Mouse (Mus musculus) kidney, embryonic 16.5 days (tissue): ENCODE data around the gene Tmem30b. TPM values are rescaled to one million over a fixed set of nuclear protein-coding genes. Genes with fewer than 3 reads are reported as not detected.
A peak's percentile ranks its signal among the peaks of the same experiment; 100 is the strongest.

ENCODE experiments used
- ATAC-seq: fragments of 200-750 bp; cut with Nextera tagmentation; 2 replicates; pipeline ENCODE4 v1.8.0; 2017; ENCODE audit warnings: moderate TSS enrichment; ENCODE audit not compliant: low FRiP score, low TSS enrichment
- H3K27ac ChIP-seq: fragments of 300-500 bp; sonication (generic); 2 replicates; pipeline ENCODE4 v1.5.1; 2014; ENCODE audit warnings: low read length
- H3K27me3 ChIP-seq: fragments of 300-500 bp; sonication (generic); 2 replicates; pipeline ENCODE4 v1.6.1; 2014; ENCODE audit warnings: low read length, control low read depth, mixed read lengths; ENCODE audit not compliant: insufficient read depth
- H3K36me3 ChIP-seq: fragments of 300-500 bp; sonication (generic); 2 replicates; pipeline ENCODE4 v1.6.1; 2014; ENCODE audit warnings: low read length, control low read depth, mixed read lengths; ENCODE audit not compliant: insufficient read depth
- H3K4me1 ChIP-seq: fragments of 300-500 bp; sonication (generic); 2 replicates; pipeline ENCODE4 v1.6.1; 2014; ENCODE audit warnings: low read length, control low read depth, mixed read lengths; ENCODE audit not compliant: insufficient read depth
- H3K4me2 ChIP-seq: fragments of 300-500 bp; sonication (generic); replicated peaks from 2 replicates; pipeline ENCODE4 v1.6.1; 2014; ENCODE audit warnings: low read depth, low read length
- H3K4me3 ChIP-seq: fragments of 300-500 bp; sonication (generic); 2 replicates; pipeline ENCODE4 v1.5.1; 2014; ENCODE audit warnings: mild to moderate bottlenecking, low read length
- H3K9ac ChIP-seq: fragments of 300-500 bp; sonication (generic); replicated peaks from 2 replicates; pipeline ENCODE4 v1.6.1; 2014; ENCODE audit warnings: low read length
- H3K9me3 ChIP-seq: fragments of 300-500 bp; sonication (generic); 2 replicates; pipeline ENCODE4 v1.6.1; 2016; ENCODE audit warnings: low read length, control low read depth
- WGBS: fragments of 180-500 bp; shearing (Covaris S2); extraction: QIAGEN DNeasy Blood & Tissue Kit; methylation state at CpG from one replicate; pipeline ENCODE4 v1.1.7; 2014; 5-methylcytosine and 5-hydroxymethylcytosine counted together
- polyA plus RNA-seq: library from polyadenylated mRNA; unstranded; fragments of >200 nt; fragmentation: Nextera tagmentation; extraction: Ambion mirVana; gene quantifications from 2 replicates; pipeline ENCODE4 v1.2.1, GENCODE M21; 2015

Tmem30b gene
- polyA plus RNA-seq, 1 experiment from 2014 or later: 12.7 TPM

- under 1% methylated on average over 59 of the region's 61 CpGs for WGBS
- H3K27me3 ChIP-seq: peaks cover 25% of the 10 kb centered on the region
- H3K4me3 ChIP-seq: peak within 1 kb of the TSS; percentile 80
- H3K9ac ChIP-seq: peak within 1 kb of the TSS; percentile 90
- peak within 1 kb of the TSS; percentile 85 for H3K4me2 ChIP-seq
- H3K4me1 ChIP-seq: peaks cover 12% of the 10 kb centered on the region
- no peaks in the 10 kb centered on the region for H3K9me3 ChIP-seq
- H3K27ac ChIP-seq: peak within 1 kb of the TSS; percentile 79
- peak; percentile 96 for ATAC-seq
- no peaks in the 10 kb centered on the region for H3K36me3 ChIP-seq
These were observed 38.5 kb upstream of the Tmem30b start, which contains the start of gene Prkch for GRCm38 (mm10) chr12:73584610-73585240. Gene Prkch, plus strand, starts transcription at chr12:73584796.

GRCm38 (mm10) chr12:73583813-73584609 lies 37.8 kb upstream of the Tmem30b start:
- Histone ChIP-seq H3K4me3 (peak overlapping the region; percentile 80), H3K36me3 (no peaks in the 10 kb centered on the region), H3K9ac (peak overlapping the region; percentile 90), H3K9me3 (no peaks in the 10 kb centered on the region), H3K4me1 (peaks cover 12% of the 10 kb centered on the region), H3K27ac (peak overlapping the region; percentile 65), H3K4me2 (peak overlapping the region; percentile 85), H3K27me3 (peaks cover 25% of the 10 kb centered on the region)
- WGBS: 7% methylated on average over 33 of the region's 33 CpGs
- ATAC-seq: peak; percentile 65

- WGBS: 64% methylated on average over 9 of the region's 9 CpGs
- 0 out of 2 replicates have a peak, but pooled peaks have one; percentile 20 for ATAC-seq
- H3K36me3 ChIP-seq: no peaks in the 10 kb centered on the region
- H3K4me1 ChIP-seq: peaks cover 12% of the 10 kb centered on the region
- no peak overlapping the region for H3K4me2 ChIP-seq
- H3K27ac ChIP-seq: peak overlapping the region; percentile 65
- no peaks in the 10 kb centered on the region for H3K9me3 ChIP-seq
- H3K27me3 ChIP-seq: peaks cover 20% of the 10 kb centered on the region
- H3K9ac ChIP-seq: no peak overlapping the region
- no peak overlapping the region for H3K4me3 ChIP-seq
These were observed 37.1 kb upstream of the Tmem30b start for GRCm38 (mm10) chr12:73583318-73583717.

- ATAC-seq: no peak
- Histone ChIP-seq H3K27me3 (peaks cover 6% of the 10 kb centered on the region), H3K36me3 (no peaks in the 10 kb centered on the region), H3K4me2 (no peak overlapping the region), H3K9ac (no peak overlapping the region), H3K27ac (no peak overlapping the region), H3K4me3 (no peak overlapping the region), H3K4me1 (peaks cover 12% of the 10 kb centered on the region), H3K9me3 (no peaks in the 10 kb centered on the region)
- 82% methylated on average over 7 of the region's 7 CpGs for WGBS
These were observed 34.6 kb upstream of the Tmem30b start for GRCm38 (mm10) chr12:73580811-73581210.

- Histone ChIP-seq H3K4me2 (no peak overlapping the region), H3K27ac (no peak overlapping the region), H3K4me1 (peaks cover 4% of the 10 kb centered on the region; the same call in 1 of the 2 replicates), H3K36me3 (no peaks in the 10 kb centered on the region), H3K9me3 (no peaks in the 10 kb centered on the region), H3K27me3 (no peaks in the 10 kb centered on the region), H3K4me3 (no peak overlapping the region), H3K9ac (no peak overlapping the region)
- 73% methylated on average over 6 of the region's 6 CpGs for WGBS
- no peak for ATAC-seq
These were observed 31.9 kb upstream of the Tmem30b start for GRCm38 (mm10) chr12:73578141-73578540.

GRCm38 (mm10) chr12:73574632-73575031 lies 28.4 kb upstream of the Tmem30b start:
- H3K4me1 ChIP-seq: peaks cover 4% of the 10 kb centered on the region; the same call in 1 of the 2 replicates
- H3K9me3 ChIP-seq: no peaks in the 10 kb centered on the region
- no peaks in the 10 kb centered on the region for H3K36me3 ChIP-seq
- no peaks in the 10 kb centered on the region for H3K27me3 ChIP-seq
- H3K4me3 ChIP-seq: no peak overlapping the region
- no peak overlapping the region for H3K27ac ChIP-seq
- no peak overlapping the region for H3K9ac ChIP-seq
- WGBS: 73% methylated on average over 15 of the region's 15 CpGs
- no peak overlapping the region for H3K4me2 ChIP-seq
- no peak for ATAC-seq

GRCm38 (mm10) chr12:73565620-73565969 lies 19.4 kb upstream of the Tmem30b start:
- no peaks in the 10 kb centered on the region for H3K27me3 ChIP-seq
- no peak overlapping the region for H3K27ac ChIP-seq
- peaks cover 7% of the 10 kb centered on the region; the same call in 1 of the 2 replicates for H3K4me1 ChIP-seq
- H3K9ac ChIP-seq: peak overlapping the region; percentile 36; the same call in 1 of the 2 replicates
- WGBS: 59% methylated on average over 11 of the region's 11 CpGs
- H3K9me3 ChIP-seq: peaks cover 4% of the 10 kb centered on the region; the same call in 1 of the 2 replicates
- H3K4me3 ChIP-seq: peak overlapping the region; percentile 39; the same call in 1 of the 2 replicates
- H3K36me3 ChIP-seq: no peaks in the 10 kb centered on the region
- peak overlapping the region; percentile 62 for H3K4me2 ChIP-seq
- ATAC-seq: peak; percentile 35; the same call in 1 of the 2 replicates

GRCm38 (mm10) chr12:73564795-73565619 lies 18.8 kb upstream of the Tmem30b start:
- peaks cover 4% of the 10 kb centered on the region; the same call in 1 of the 2 replicates for H3K9me3 ChIP-seq
- H3K27ac ChIP-seq: no peak overlapping the region
- no peak for ATAC-seq
- peak overlapping the region; percentile 62 for H3K4me2 ChIP-seq
- H3K9ac ChIP-seq: peak overlapping the region; percentile 36
- WGBS: 17% methylated on average over 21 of the region's 21 CpGs
- peak overlapping the region; percentile 39 for H3K4me3 ChIP-seq
- peaks cover 7% of the 10 kb centered on the region; the same call in 1 of the 2 replicates for H3K4me1 ChIP-seq
- no peaks in the 10 kb centered on the region for H3K36me3 ChIP-seq
- H3K27me3 ChIP-seq: no peaks in the 10 kb centered on the region

- 18% methylated on average over 10 of the region's 10 CpGs for WGBS
- no peak for ATAC-seq
- peaks cover 4% of the 10 kb centered on the region; the same call in 1 of the 2 replicates for H3K9me3 ChIP-seq
- no peak overlapping the region for H3K4me3 ChIP-seq
- no peak overlapping the region for H3K4me2 ChIP-seq
- peaks cover 7% of the 10 kb centered on the region; the same call in 1 of the 2 replicates for H3K4me1 ChIP-seq
- H3K27ac ChIP-seq: no peak overlapping the region
- H3K27me3 ChIP-seq: no peaks in the 10 kb centered on the region
- H3K9ac ChIP-seq: no peak overlapping the region
- H3K36me3 ChIP-seq: no peaks in the 10 kb centered on the region
These were observed 18.0 kb upstream of the Tmem30b start for GRCm38 (mm10) chr12:73564176-73564575.
